Mouse (Mus musculus): ENCODE results near the gene Ppp2r3c.
"Not testable (repeated sequence)": the region's sequence is repeated elsewhere in the genome, so short reads cannot be mapped to it uniquely, and the experiment has no call there.

The Ppp2r3c gene

DNA sequence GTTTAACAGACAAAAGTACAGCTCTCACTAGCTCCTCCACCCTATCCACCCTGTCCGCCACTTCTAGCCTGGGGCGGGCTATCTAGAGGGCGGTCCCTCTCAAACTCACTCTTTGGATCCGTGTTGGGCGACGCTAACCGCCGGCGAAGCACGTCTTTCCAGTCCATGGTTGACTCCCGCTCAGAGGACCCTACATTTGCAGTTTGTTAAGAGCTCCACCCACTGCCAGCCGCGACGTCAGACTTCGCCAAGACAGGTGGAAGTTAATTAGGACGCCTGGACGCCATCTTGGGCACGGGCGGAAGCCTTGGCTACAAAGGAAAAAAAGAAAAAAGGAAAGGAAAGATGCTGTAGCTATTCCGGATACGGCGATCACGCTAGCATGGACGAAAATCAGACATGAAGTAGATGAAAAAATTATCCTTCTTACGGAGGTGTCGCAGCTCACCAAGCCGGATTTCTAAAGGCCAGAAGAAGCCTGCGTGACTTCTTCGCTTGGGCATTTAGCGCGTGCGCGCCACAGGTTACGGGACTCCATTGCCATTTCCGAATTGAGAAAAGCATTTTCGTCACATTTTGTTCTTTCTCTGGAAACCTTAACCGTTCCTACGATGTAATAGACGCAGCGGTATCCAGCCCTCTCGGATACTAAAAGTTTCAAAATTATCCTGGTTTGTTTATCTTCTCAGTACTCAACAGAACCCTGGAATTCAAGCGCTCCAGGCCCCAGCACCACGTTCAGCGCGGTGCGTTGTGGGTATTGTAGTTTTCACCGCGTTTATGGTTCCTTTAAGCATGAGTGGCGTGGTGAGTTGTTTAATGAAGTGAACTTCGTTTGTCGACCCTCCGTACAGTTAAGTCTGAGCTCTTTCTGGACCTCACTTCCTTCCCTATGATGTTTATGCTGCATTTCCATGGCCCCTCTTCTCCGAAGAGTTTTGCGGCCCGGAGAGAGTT lies at the start of gene Ppp2r3c:
Gene Ppp2r3c (minus strand): TSS at position 514 of the 957 bp plus-strand sequence.
- peak; percentile 93 for DNase-seq (ENCODE audit: low spot score)

DNA sequence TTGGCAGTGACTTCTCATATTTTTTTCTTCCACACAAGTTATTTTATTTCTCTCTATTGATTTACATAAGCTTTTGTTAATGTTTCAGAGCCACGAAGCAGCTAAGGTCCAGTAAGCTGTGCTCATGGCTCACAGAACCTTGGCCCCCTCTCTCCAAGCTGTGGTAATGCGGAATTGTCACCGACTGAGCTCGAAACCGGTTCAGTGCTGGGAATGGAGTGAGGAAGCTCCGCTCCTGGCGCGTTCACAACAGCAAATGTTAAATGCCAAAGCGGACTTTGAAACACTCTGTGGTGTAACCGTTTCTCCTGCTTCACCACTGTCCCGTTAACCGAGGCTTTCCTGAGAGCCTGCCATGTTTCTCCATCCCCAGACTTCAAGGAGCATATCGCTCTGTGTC lies 41.8 kb upstream of the Ppp2r3c start:
- no peak for DNase-seq (ENCODE audit: low spot score)

GRCm38 (mm10) chr12:55343998-55344397 lies 41.2 kb upstream of the Ppp2r3c start:
- no peak for DNase-seq (ENCODE audit: low spot score)

- not testable (repeated sequence) for DNase-seq (ENCODE audit: low spot score)
Observed at GRCm38 (mm10) chr12:55343045-55343444, 40.2 kb upstream of the Ppp2r3c start.

DNA sequence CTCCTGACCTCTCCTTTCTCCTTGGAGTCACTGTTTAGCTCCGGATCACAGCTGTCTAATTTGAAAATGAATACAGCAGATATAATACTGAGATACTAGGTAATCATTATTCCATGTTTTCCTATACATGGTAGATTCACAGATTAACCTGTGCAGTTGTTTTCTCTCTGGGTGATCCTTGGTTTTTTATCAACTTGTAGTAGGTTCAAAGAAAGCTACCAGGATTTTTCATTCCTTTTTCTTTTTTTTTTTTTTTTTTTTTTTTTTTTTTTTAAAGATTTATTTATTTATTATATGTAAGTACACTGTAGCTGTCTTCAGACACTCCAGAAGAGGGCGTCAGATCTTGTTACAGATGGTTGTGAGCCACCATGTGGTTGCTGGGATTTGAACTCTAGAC lies 35.7 kb upstream of the Ppp2r3c start:
- not testable (repeated sequence) for DNase-seq (ENCODE audit: low spot score)

GRCm38 (mm10) chr12:55333662-55334061 lies 30.9 kb upstream of the Ppp2r3c start:
- no peak for DNase-seq (ENCODE audit: low spot score)

GRCm38 (mm10) chr12:55329351-55329750 lies 26.6 kb upstream of the Ppp2r3c start:
- DNase-seq (ENCODE audit: low spot score): no peak

GRCm38 (mm10) chr12:55328784-55329183 lies 26.0 kb upstream of the Ppp2r3c start:
- no peak for DNase-seq (ENCODE audit: low spot score)

GRCm38 (mm10) chr12:55325702-55326101 lies 22.9 kb upstream of the Ppp2r3c start:
- no peak for DNase-seq (ENCODE audit: low spot score)

GRCm38 (mm10) chr12:55321642-55322291 lies 19.0 kb upstream of the Ppp2r3c start:
- no peak for DNase-seq (ENCODE audit: low spot score)

DNA sequence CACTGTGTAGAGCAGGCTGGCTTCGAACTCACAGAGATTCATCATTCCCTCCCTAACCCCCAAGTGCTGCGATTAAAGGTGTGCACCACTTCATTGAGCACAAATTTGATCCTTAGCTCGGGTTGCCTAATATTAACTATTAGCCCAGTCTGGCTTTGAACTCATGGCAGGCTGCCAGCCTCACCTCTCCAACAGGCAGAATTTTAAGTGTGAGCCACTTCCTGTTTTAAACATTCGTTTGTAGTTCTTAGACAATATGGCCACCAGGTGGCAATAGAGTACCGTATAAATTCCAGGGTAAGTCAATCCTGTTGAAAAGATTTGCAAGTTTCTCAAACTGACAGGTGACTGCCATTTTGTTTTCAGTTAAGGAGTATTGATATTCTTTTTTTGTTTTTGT lies 12.4 kb upstream of the Ppp2r3c start:
- DNase-seq (ENCODE audit: low spot score): peak; percentile 88

DNA sequence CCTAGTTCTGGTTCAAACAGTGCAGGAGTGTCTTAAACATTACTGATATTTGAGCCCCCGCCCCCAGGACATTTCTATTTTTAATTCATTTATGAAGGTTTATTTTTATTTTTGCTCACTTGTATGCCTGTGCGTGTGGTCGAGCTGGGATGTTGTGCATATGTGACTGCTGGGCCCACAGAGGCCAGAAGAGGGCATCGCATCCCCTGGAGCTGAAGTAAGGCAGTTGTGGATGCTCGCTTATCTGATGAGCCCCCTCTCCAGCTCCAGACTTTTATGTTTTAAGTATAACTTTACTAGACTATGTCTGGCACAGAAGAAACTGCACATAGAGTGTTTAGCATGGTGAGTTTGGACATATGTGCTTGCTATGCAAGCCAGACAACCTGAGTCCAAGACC lies 11.1 kb upstream of the Ppp2r3c start:
- no peak for DNase-seq (ENCODE audit: low spot score)

DNA sequence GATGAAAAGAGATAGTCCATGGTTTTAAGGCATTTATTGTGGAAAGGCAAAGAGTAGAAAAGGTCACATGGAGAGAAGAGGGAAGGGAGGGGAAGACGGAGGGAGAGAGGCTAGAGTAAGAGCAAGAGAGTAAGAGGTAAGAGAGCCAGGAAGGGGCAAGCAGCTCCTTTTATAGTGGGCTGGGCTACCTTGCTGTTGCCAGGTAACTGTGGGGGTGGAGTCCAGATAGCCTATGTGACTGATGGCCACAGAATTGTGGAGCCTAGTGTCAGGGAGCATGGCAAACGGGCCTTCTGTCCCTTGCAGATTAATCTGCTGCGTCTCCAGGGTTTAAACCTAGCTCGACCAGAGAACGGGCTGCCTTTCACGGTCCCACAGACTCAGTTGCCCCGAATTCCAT lies 9.0 kb upstream of the Ppp2r3c start:
- DNase-seq (ENCODE audit: low spot score): no peak

GRCm38 (mm10) chr12:55309501-55309900 lies 6.7 kb upstream of the Ppp2r3c start:
- no peak for DNase-seq (ENCODE audit: low spot score)

GRCm38 (mm10) chr12:55308731-55309130 lies 5.9 kb upstream of the Ppp2r3c start:
- DNase-seq (ENCODE audit: low spot score): no peak

DNA sequence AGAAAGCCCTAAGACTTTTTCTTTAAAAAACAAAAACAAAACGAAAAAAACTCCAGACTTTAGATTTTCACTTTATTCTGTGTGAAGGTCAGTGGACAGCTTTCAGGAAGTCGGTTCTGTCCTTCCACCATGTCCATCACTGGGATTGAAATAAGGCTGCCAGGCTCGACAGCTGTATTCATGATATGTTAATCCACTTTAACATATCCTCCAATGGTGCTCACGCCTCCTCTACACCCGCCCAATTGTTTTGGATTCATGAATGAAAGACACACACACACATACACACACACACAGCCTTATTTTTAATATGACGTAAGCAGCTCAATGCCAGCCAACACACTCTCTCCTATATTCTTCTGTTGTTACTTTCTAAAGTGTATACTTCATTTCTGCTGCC lies 4.8 kb upstream of the Ppp2r3c start:
- no peak for DNase-seq (ENCODE audit: low spot score)

GRCm38 (mm10) chr12:55306371-55306770 lies 3.6 kb upstream of the Ppp2r3c start:
- DNase-seq (ENCODE audit: low spot score): peak; percentile 8

DNA sequence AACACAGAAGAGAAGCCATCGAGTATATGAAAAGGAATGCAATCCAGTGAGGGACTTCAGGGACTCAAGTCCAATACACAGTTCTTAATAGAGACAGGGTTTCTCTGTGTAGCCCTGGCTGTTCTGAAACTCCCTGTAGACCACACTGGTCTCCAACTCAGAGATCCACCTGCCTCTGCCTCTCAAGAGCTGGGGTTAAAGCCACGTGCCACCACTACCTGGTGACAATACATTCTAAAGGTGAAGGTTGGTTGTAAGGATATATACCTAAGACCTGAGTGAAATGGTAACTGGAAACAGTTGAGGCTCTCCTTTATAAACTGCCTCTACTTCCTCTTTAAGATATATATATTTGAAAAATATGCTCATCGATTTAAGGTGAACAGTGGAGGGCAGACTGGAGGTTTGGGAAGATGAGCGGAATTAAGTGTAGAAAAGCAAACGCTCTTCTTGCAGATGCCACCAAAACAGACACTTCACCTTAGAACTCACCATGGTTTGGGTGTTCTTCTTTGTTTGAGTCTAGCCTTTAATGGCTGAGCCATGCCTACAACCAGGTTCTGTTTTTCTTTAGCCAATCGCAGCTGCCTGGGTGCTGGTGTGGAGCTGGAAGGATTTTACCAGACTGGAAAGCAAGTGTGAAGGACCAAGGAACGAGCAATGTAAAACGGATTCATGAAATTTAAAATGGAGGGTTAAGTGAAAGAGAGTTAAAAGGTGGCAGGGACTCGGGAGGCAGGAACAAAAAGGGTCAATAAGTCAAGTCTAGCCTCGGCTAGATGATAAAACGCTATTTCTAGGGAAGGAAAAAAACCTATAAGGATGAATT lies 1.1 kb downstream of the Ppp2r3c start:
- no peak for DNase-seq (ENCODE audit: low spot score)

GRCm38 (mm10) chr12:55300820-55301351 lies 1.9 kb downstream of the Ppp2r3c start:
- no peak for DNase-seq (ENCODE audit: low spot score)

DNA sequence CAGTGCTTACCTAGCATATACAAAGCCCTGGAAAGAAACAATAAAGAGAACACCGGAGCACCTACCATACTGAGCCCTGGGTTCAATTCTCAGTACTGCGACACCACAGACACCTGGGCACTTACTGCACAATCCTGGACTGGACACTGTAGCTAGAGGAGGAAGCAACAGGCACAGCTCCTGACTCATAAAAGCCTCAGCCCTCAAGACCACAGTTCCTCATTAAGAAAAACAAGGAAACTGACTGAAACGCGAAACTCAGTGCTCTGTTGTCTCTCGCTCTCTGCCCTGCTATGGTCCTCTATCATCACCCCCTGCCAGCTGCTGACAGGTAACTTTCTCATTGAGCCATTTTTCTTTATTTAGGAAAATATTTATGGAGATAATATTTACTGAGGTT lies 3.5 kb downstream of the Ppp2r3c start, which contains the start of gene 1110008L16Rik:
Gene 1110008L16Rik (plus strand): TSS at position 242 of the 400 bp plus-strand sequence.
- DNase-seq (ENCODE audit: low spot score): no peak

DNA sequence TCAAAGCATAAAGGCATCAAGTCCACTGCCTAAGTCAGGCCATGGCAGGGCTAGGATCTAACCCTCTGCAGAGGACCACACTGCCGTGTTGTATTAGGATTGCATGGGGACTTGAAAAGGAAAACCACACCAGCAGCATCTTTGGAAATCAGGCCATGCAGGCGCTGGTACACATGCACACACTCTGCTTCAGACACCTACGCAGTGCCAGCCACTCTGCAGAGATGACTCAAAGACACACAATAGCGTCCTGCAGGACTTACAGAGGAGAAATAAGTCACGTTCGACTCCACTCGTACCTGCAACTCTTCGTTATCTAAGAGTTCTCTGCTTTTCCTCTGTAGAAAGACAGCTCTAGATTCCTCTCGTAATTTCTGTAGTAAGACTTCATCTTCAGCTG lies 4.7 kb downstream of the Ppp2r3c start:
- DNase-seq (ENCODE audit: low spot score): no peak

- not testable (repeated sequence) for DNase-seq (ENCODE audit: low spot score)
Observed at GRCm38 (mm10) chr12:55277583-55277982, 25.2 kb downstream of the Ppp2r3c start.
